Mouse (Mus musculus) thymus, adult 2 months (tissue): ENCODE results near the gene Scd3. TPM values are rescaled to one million over a fixed set of nuclear protein-coding genes. Genes with fewer than 3 reads are reported as not detected.

Experiments used
- DNase-seq: peaks from one replicate; pipeline ENCODE4 v3.0.0; 2021
- H3K27ac ChIP-seq: fragments of 200-500 bp; 2 replicates; pipeline ENCODE4 v1.5.1; 2012; ENCODE audit warnings: low read length, control low read depth; ENCODE audit not compliant: control insufficient read depth, insufficient read depth
- H3K27me3 ChIP-seq: fragments of 200-500 bp; 2 replicates; pipeline ENCODE4 v1.6.1; 2012; ENCODE audit warnings: mild to moderate bottlenecking, low read length, moderate library complexity, mixed read lengths; ENCODE audit not compliant: control insufficient read depth, insufficient read depth
- H3K36me3 ChIP-seq: fragments of 200-500 bp; 2 replicates; pipeline ENCODE4 v1.6.1; 2012; ENCODE audit warnings: mild to moderate bottlenecking, low read length, moderate library complexity; ENCODE audit not compliant: control insufficient read depth, insufficient read depth
- H3K4me1 ChIP-seq: fragments of 200-500 bp; replicated peaks from 2 replicates; pipeline ENCODE4 v1.6.1; 2012; ENCODE audit warnings: low read length; ENCODE audit not compliant: control insufficient read depth, insufficient read depth
- H3K4me3 ChIP-seq: fragments of 200-500 bp; 2 replicates; pipeline ENCODE4 v1.5.1; 2012; ENCODE audit warnings: mild to moderate bottlenecking, low read length, control low read depth, moderate library complexity; ENCODE audit not compliant: control insufficient read depth, insufficient read depth
- CTCF ChIP-seq: fragments of 200-500 bp; IDR thresholded peaks from 2 replicates; pipeline ENCODE4 v1.5.1; 2012; ENCODE audit warnings: mild to moderate bottlenecking, control low read depth, low read length, moderate library complexity, borderline replicate concordance; ENCODE audit not compliant: control insufficient read depth, poor library complexity, insufficient read depth; ENCODE audit errors: extremely low read depth
- POLR2A ChIP-seq: fragments of 200-500 bp; IDR thresholded peaks from 2 replicates; pipeline ENCODE4 v1.6.1; 2012; ENCODE audit warnings: mild to moderate bottlenecking, low read length, control low read depth, moderate library complexity; ENCODE audit not compliant: control insufficient read depth, poor library complexity, insufficient read depth; ENCODE audit errors: extremely low read depth
- WGBS: fragments of 180-500 bp; shearing (Covaris S2); methylation state at CpG from one replicate; pipeline ENCODE4 v1.1.7; 2018; 5-methylcytosine and 5-hydroxymethylcytosine counted together
- polyA plus RNA-seq: library from polyadenylated mRNA; depleted of rRNA; stranded (reverse); fragments of >200 nt; gene quantifications from 2 replicates; pipeline ENCODE4 v1.2.3, GENCODE M21; 2012

The Scd3 gene
- polyA plus RNA-seq, 1 experiment, result 0.23 TPM

DNA sequence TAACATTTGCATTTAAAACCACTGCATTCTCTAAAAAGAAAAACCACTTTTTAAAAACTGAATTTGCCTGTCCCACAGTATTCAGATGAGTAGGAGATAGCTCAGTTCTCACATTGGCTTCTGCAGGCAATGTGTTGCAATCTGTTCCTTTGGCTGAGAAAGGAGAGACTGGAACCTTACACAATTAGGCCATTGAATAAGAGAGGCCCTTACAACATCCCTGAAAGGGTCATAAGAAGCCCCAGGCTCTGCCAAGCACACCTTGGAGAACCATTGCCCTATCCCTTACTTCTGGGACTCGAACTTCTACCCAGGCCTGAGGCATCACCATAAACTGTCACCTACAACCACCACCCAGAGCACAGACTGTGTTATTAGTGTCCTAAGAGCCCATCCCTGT, 22.6 kb upstream of the Scd3 start:
- no peak for DNase-seq
- no peak for TF ChIP-seq POLR2A
- TF ChIP-seq CTCF, result no peak
- 84% methylated on average over 1 of the region's 1 CpGs for WGBS

DNA sequence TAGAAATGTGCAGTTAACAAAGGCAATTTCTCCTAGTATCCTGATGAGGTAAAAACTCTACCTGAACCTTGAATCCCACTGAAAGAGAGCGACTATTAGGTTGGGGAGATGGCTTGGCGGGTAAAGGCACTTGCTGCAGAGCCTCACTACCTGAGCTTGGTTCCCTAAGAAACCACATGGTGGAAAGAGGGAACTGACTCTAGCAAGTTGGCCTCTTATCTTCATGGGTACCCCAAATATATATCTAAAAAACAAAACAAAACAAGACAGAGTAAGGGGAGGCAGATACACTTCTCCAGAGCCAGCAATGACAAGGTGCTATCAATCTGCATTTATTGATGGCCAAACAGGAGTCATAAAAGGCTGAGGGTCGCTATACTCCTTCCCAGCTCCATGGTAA, 19.1 kb upstream of the Scd3 start:
- no peak for DNase-seq
- TF ChIP-seq CTCF (no peak), POLR2A (no peak)
- Histone ChIP-seq H3K27me3 (no peaks in the 10 kb centered on the region), H3K4me1 (no peaks in the 10 kb centered on the region), H3K27ac (no peak overlapping the region), H3K4me3 (no peak overlapping the region), H3K36me3 (no peaks in the 10 kb centered on the region)
- WGBS, result 78% methylated on average over 3 of the region's 3 CpGs

More for the DNA sequence above, 22.6 kb upstream of the Scd3 start:
- Histone ChIP-seq H3K4me3 (no peak overlapping the region), H3K36me3 (no peaks in the 10 kb centered on the region), H3K4me1 (no peaks in the 10 kb centered on the region), H3K27me3 (no peaks in the 10 kb centered on the region), H3K27ac (no peak overlapping the region)

DNA sequence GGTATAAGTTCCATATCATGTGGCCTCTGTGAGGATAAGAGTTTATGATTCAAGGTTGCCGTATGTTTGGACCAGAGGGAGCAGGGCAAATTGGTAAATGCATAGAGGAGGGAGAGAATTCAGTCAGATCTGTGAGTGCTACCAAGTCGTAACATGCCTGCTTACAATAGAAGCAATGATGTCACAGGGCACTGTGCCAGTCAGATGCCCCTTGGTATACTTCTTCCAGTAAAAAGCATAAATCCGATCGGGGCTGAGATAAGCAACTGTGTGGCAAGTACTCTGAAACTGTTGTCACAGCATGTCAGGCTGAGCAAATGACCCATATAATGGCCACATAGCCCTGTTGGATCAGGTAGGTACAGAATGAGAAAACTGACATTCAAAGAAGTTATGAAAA, 14.0 kb upstream of the Scd3 start:
- H3K4me3 ChIP-seq, result no peak overlapping the region
- 93% methylated on average over 4 of the region's 4 CpGs for WGBS
- no peak for DNase-seq
- H3K27me3 ChIP-seq, result no peaks in the 10 kb centered on the region
- H3K4me1 ChIP-seq, result no peaks in the 10 kb centered on the region
- H3K36me3 ChIP-seq, result no peaks in the 10 kb centered on the region
- TF ChIP-seq POLR2A (no peak), CTCF (no peak)
- H3K27ac ChIP-seq, result no peak overlapping the region

DNA sequence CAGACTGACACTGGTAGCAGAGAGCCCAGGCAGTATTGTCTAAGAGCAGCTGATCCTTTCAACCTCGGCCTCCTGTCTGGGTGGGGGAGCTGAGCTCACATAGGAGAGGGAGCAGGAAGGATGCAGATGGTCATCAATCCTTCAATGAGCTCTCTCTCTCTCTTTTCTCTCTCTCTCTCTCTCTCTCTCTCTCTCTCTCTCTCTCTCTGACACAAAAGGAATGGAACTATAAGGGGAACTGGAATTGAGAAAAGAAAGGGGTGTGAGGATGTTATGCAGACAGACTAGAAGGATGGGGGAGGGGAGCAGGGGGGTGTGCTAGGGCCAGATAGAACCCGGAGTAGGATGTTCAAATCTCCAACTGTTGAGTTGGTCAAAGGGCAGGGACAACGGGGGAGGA, 10.7 kb upstream of the Scd3 start, which contains the start of gene Pkd2l1:
Gene Pkd2l1 (minus strand): TSS at position 101 of the 400 bp plus-strand sequence.
- H3K27me3 ChIP-seq, result no peaks in the 10 kb centered on the region
- no peak within 1 kb of the TSS for H3K27ac ChIP-seq
- DNase-seq, result no peak
- WGBS, result 34% methylated on average over 3 of the region's 3 CpGs
- no peak within 1 kb of the TSS for H3K4me3 ChIP-seq
- no peaks in the 10 kb centered on the region for H3K4me1 ChIP-seq
- no peak for TF ChIP-seq POLR2A
- no peak for TF ChIP-seq CTCF
- H3K36me3 ChIP-seq, result no peaks in the 10 kb centered on the region

DNA sequence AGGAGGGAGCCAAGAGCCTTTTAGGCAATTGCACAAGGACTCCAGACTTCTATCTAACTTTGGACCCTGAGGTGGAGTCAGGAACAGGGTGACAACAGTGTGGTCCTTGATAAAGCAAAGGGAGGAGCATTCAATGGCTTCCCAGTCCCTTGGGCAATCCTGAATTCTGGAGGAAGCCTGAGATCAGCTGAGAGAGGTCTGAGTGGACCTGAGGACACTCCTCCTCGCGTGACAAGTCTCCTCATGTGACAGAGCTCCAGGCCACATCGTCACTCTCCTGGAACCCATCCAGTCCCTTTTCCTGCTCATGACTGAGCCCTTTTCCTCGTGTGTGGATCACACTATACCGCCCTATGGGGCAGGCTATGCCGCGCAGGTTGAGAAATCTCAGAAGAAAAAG, 9.2 kb upstream of the Scd3 start:
- Histone ChIP-seq H3K4me3 (no peak overlapping the region), H3K36me3 (no peaks in the 10 kb centered on the region), H3K4me1 (no peaks in the 10 kb centered on the region), H3K27me3 (no peaks in the 10 kb centered on the region), H3K27ac (no peak overlapping the region)
- DNase-seq, result no peak
- TF ChIP-seq CTCF (no peak), POLR2A (no peak)
- 82% methylated on average over 7 of the region's 7 CpGs for WGBS

DNA sequence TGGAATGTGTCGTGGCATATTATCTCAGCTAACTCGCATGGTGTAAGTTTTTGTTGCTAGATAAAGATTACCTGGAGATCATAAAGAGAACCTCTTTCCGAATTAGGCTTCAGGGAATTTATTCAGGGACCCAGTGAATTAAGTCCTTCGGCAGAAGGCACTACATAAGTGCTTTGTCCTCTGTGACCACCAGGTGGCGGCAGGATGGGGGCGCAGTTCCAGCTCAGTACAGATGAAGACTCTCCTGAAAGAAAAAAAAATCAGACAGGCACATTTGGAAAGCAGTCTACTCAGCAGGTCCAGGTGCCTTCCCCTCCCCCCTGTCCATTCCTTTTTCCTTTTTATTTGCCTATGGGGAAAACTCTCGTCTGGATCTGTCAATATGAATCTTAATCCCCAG, 7.9 kb upstream of the Scd3 start:
- no peak for TF ChIP-seq POLR2A
- TF ChIP-seq CTCF, result peak; percentile 39; the same call in 1 of the 2 replicates
- no peaks in the 10 kb centered on the region for H3K36me3 ChIP-seq
- peak; percentile 72 for DNase-seq
- H3K27me3 ChIP-seq, result no peaks in the 10 kb centered on the region
- no peak overlapping the region for H3K4me3 ChIP-seq
- H3K4me1 ChIP-seq, result no peaks in the 10 kb centered on the region
- H3K27ac ChIP-seq, result no peak overlapping the region
- WGBS, result 31% methylated on average over 7 of the region's 7 CpGs

DNA sequence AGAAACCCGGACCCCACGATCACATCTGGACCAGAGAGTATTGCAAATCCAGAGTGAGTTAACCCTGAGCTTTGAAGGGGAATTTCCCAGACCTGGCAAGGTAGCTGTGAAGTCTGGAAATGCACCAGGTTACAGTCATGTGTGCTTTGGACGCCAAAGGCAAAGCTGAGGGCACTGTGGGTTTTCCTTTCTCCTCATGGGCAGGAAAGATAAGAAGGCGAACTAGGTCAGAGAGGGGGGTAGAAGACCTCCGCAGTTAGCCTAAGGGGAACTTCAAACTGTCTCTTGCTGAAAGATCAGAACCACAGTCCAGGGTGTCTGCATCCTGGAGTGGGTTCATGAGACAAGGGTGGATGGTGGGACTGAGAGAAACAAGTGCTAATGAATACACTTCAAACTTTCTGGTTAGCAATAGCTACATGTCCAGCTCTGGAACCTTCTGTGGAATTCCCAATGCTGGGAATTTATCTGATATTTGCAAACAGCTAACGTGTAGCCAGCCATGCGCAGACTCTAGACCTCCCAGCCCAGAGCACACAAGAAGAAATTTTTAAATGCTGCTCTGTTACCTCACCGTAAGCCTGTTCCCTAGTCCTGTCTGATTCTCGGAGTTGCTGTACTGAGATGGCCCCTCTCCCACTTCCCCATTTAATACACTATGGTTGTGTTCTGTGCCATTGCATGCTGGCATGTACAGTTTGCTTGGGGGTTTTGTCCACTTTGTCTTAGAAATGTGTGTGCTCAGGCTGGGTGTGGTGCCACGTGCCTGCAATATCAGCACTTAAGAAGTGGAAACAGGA, 5.8 kb upstream of the Scd3 start:
- TF ChIP-seq CTCF (no peak), POLR2A (no peak)
- WGBS, result 40% methylated on average over 10 of the region's 10 CpGs
- Histone ChIP-seq H3K27ac (no peak overlapping the region), H3K36me3 (no peaks in the 10 kb centered on the region), H3K4me3 (no peak overlapping the region), H3K4me1 (no peaks in the 10 kb centered on the region), H3K27me3 (no peaks in the 10 kb centered on the region)
- no peak for DNase-seq

DNA sequence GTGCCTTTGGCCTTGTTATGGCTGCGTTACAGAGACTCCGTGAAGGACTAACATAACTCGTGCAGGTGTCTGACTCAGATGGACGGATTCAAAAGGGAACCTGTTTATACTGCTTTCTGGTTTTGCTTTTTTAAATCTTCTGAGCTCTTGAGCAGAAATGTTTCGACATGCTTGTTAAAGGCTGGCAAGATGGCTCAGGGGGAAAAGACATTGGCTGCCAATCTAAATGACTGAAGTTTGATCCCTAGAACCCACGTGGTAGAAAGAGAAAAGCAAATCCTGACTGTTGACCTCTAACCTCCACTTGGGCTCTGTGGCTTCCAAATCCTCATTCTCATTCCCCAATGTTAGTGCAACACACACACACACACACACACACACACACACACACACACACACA, 4.6 kb upstream of the Scd3 start:
- TF ChIP-seq CTCF (no peak), POLR2A (no peak)
- 92% methylated on average over 6 of the region's 6 CpGs for WGBS
- H3K4me3 ChIP-seq, result no peak overlapping the region
- no peaks in the 10 kb centered on the region for H3K36me3 ChIP-seq
- H3K27ac ChIP-seq, result no peak overlapping the region
- H3K4me1 ChIP-seq, result no peaks in the 10 kb centered on the region
- DNase-seq, result no peak
- no peaks in the 10 kb centered on the region for H3K27me3 ChIP-seq
